Comparison of ENCODE assay signal across 14 mouse cellular contexts in genomic region chr17:68075712-68076111, GRCm38 (mm10).
DNase-seq lines count a peak whose midpoint lies in the region; ATAC-seq and TF ChIP-seq lines count a peak whose summit lies in the region.
"Had no signal": no experiment of that assay in that cellular context is flagged by ENCODE, and none has a peak within 500 bp of the region (broad histone marks: within the 10 kb centered on the region; RNA-seq: fewer than 3 reads in every experiment).

No protein-coding gene starts in this region.

- H3K36me3 ChIP-seq in embryonic facial prominence, embryonic 12.5 days = no peaks in the 10 kb centered on the region
- H3K36me3 ChIP-seq in embryonic facial prominence, embryonic 10.5 days (replicated peaks) = no peaks in the 10 kb centered on the region
- H3K36me3 ChIP-seq in intestine, embryonic 14.5 days (ENCODE audit: control insufficient read depth, insufficient read depth, low read length) = no peaks in the 10 kb centered on the region
- H3K36me3 ChIP-seq in intestine, embryonic 15.5 days = no peaks in the 10 kb centered on the region
- no peaks in the 10 kb centered on the region for H3K36me3 ChIP-seq in intestine, postnatal 0 days (ENCODE audit: control insufficient read depth, insufficient read depth)
- H3K36me3 ChIP-seq: liver, embryonic 12.5 days; neural tube, embryonic 13.5 days had no signal

- peak overlapping the region; percentile 59 for H3K27ac ChIP-seq in embryonic facial prominence, embryonic 12.5 days
- H3K27ac ChIP-seq in embryonic facial prominence, embryonic 10.5 days (replicated peaks) = no peak overlapping the region
- H3K27ac ChIP-seq in intestine, embryonic 14.5 days (ENCODE audit: low read depth) = peak overlapping the region; percentile 57; the same call in 1 of the 2 replicates
- no peak overlapping the region for H3K27ac ChIP-seq in intestine, embryonic 15.5 days
- H3K27ac ChIP-seq in intestine, postnatal 0 days (ENCODE audit: low read depth, low read length) = no peak overlapping the region
- H3K27ac ChIP-seq: liver, embryonic 12.5 days; neural tube, embryonic 13.5 days had no signal

- no peak overlapping the region for H3K4me2 ChIP-seq in embryonic facial prominence, embryonic 12.5 days (replicated peaks)
- no peak overlapping the region for H3K4me2 ChIP-seq in intestine, embryonic 14.5 days (ENCODE audit: low read length)
- no peak overlapping the region for H3K4me2 ChIP-seq in intestine, embryonic 15.5 days (replicated peaks)
- H3K4me2 ChIP-seq in intestine, postnatal 0 days (replicated peaks; ENCODE audit: low read depth) = no peak overlapping the region
- H3K4me2 ChIP-seq: liver, embryonic 12.5 days; neural tube, embryonic 13.5 days had no signal

- no peaks in the 10 kb centered on the region for H3K27me3 ChIP-seq in embryonic facial prominence, embryonic 12.5 days
- no peaks in the 10 kb centered on the region for H3K27me3 ChIP-seq in embryonic facial prominence, embryonic 10.5 days (replicated peaks; ENCODE audit: low read depth, poor library complexity, severe bottlenecking)
- no peaks in the 10 kb centered on the region for H3K27me3 ChIP-seq in intestine, embryonic 14.5 days (replicated peaks; ENCODE audit: control insufficient read depth, insufficient read depth, low read length)
- no peaks in the 10 kb centered on the region for H3K27me3 ChIP-seq in intestine, embryonic 15.5 days (replicated peaks)
- H3K27me3 ChIP-seq in intestine, postnatal 0 days (replicated peaks; ENCODE audit: control insufficient read depth, insufficient read depth, low read length) = no peaks in the 10 kb centered on the region; the same call in 1 of the 2 replicates
- H3K27me3 ChIP-seq: liver, embryonic 12.5 days; megakaryocyte, embryonic 14.5 days; neural tube, embryonic 13.5 days had no signal

- no peak for DNase-seq in embryonic facial prominence, embryonic 10.5 days (ENCODE audit: low spot score)
- DNase-seq in intestine, embryonic 14.5 days (ENCODE audit: low spot score) = no peak
- peak; percentile 6 for DNase-seq in lung, postnatal 10 days
- DNase-seq in lung, postnatal 4 days = no peak
- no peak for DNase-seq in gastrocnemius, postnatal 10 days
- DNase-seq: cerebellum, postnatal 25 days; gastrocnemius, postnatal 25 days had no signal

- no peak overlapping the region for H3K4me3 ChIP-seq in embryonic facial prominence, embryonic 12.5 days
- no peak overlapping the region for H3K4me3 ChIP-seq in embryonic facial prominence, embryonic 10.5 days
- H3K4me3 ChIP-seq in intestine, embryonic 14.5 days (ENCODE audit: low read depth, low read length) = no peak overlapping the region
- no peak overlapping the region for H3K4me3 ChIP-seq in intestine, embryonic 15.5 days (replicated peaks)
- no peak overlapping the region for H3K4me3 ChIP-seq in intestine, postnatal 0 days (ENCODE audit: low read depth, low read length)
- H3K4me3 ChIP-seq: liver, embryonic 12.5 days; megakaryocyte, embryonic 14.5 days; neural tube, embryonic 13.5 days had no signal

- no peak for ATAC-seq in embryonic facial prominence, embryonic 12.5 days (ENCODE audit: insufficient number of reproducible peaks, insufficient read depth, low FRiP score, low TSS enrichment)
- no peak for ATAC-seq in intestine, embryonic 14.5 days (replicated peaks; ENCODE audit: low FRiP score, low TSS enrichment, low read depth)
- ATAC-seq in intestine, embryonic 15.5 days = no peak
- no peak for ATAC-seq in intestine, postnatal 0 days
- ATAC-seq: activated CD4-positive, CD25-positive, alpha-beta regulatory T cell, adult 4 months; liver, embryonic 12.5 days had no signal

- H3K4me1 ChIP-seq in embryonic facial prominence, embryonic 12.5 days = peaks cover 15% of the 10 kb centered on the region
- H3K4me1 ChIP-seq in embryonic facial prominence, embryonic 10.5 days = peaks cover 11% of the 10 kb centered on the region
- peaks cover 6% of the 10 kb centered on the region; the same call in 1 of the 2 replicates for H3K4me1 ChIP-seq in intestine, embryonic 14.5 days (replicated peaks; ENCODE audit: control insufficient read depth, insufficient read depth, low read length)
- H3K4me1 ChIP-seq in intestine, embryonic 15.5 days (replicated peaks) = no peaks in the 10 kb centered on the region
- H3K4me1 ChIP-seq in intestine, postnatal 0 days (replicated peaks; ENCODE audit: control insufficient read depth, insufficient read depth, low read length) = no peaks in the 10 kb centered on the region
- H3K4me1 ChIP-seq: liver, embryonic 12.5 days; megakaryocyte, embryonic 14.5 days had no signal

- no peaks in the 10 kb centered on the region for H3K9me3 ChIP-seq in embryonic facial prominence, embryonic 12.5 days
- H3K9me3 ChIP-seq in embryonic facial prominence, embryonic 10.5 days = no peaks in the 10 kb centered on the region
- no peaks in the 10 kb centered on the region for H3K9me3 ChIP-seq in intestine, embryonic 14.5 days (ENCODE audit: control insufficient read depth, low read length)
- no peaks in the 10 kb centered on the region for H3K9me3 ChIP-seq in intestine, embryonic 15.5 days
- no peaks in the 10 kb centered on the region for H3K9me3 ChIP-seq in intestine, postnatal 0 days (ENCODE audit: control insufficient read depth)
- H3K9me3 ChIP-seq: liver, embryonic 12.5 days; neural tube, embryonic 13.5 days had no signal

- WGBS in embryonic facial prominence, embryonic 12.5 days = 69% methylated on average over 2 of the region's 2 CpGs
- 88% methylated on average over 2 of the region's 2 CpGs for WGBS in embryonic facial prominence, embryonic 10.5 days
- 56% methylated on average over 2 of the region's 2 CpGs for WGBS in intestine, embryonic 14.5 days
- 43% methylated on average over 2 of the region's 2 CpGs for WGBS in intestine, embryonic 15.5 days
- 57% methylated on average over 2 of the region's 2 CpGs for WGBS in intestine, postnatal 0 days

- H3K9ac ChIP-seq in embryonic facial prominence, embryonic 12.5 days = no peak overlapping the region
- H3K9ac ChIP-seq in intestine, embryonic 14.5 days (ENCODE audit: low read length) = no peak overlapping the region
- H3K9ac ChIP-seq in intestine, embryonic 15.5 days = no peak overlapping the region
- no peak overlapping the region for H3K9ac ChIP-seq in intestine, postnatal 0 days (ENCODE audit: low read depth, low read length)
- H3K9ac ChIP-seq: liver, embryonic 12.5 days; neural tube, embryonic 13.5 days had no signal

- 0 out of 2 replicates have a peak, but pooled peaks have one; percentile 3 for TF ChIP-seq CTCF in intestine, postnatal 0 days (IDR thresholded peaks at IDR 0.05; ENCODE audit: low read depth)

Comparison
In these comparisons a context has a peak if more than half of its experiments do, and no peak if none do; other contexts are left out.
1. H3K27ac ChIP-seq: peak in embryonic facial prominence, embryonic 12.5 days (single experiment) and intestine, embryonic 14.5 days (single experiment); none in embryonic facial prominence, embryonic 10.5 days (single experiment), intestine, embryonic 15.5 days (single experiment) and intestine, postnatal 0 days (single experiment).